ENCODE assay signal across 11 mouse cellular contexts in the genomic region with DNA sequence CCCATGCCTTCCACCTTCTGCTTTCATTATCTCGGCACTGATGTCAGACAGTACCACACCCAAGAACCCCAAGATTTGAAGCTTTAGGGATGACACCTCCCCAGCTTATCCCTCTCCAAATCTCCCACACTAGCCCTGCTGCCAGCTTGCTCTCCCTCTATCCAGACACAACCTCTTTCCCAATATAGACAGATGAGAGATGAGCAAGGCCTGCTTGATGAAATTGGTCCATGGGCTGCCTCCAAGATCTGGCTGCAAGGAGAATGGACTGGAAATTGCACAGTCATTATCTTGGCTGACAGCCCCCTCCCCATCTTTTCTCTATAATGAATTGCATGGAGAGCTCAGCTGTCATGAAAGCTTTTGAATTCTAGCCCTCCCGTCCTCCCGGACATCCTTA.
DNase-seq lines count a peak whose midpoint lies in the region; ATAC-seq lines count a peak whose summit lies in the region.
"Had no signal": no experiment of that assay in that cellular context is flagged by ENCODE, and none has a peak within 500 bp of the region (broad histone marks: within the 10 kb centered on the region; RNA-seq: fewer than 3 reads in every experiment).

No protein-coding gene starts in this region.

- H3K9ac ChIP-seq in hindbrain, embryonic 11.5 days (ENCODE audit: low read depth, low read length) = no peak overlapping the region

- no peak overlapping the region for H3K4me3 ChIP-seq in hindbrain, embryonic 11.5 days (ENCODE audit: low read depth, low read length)
- H3K4me3 ChIP-seq in hindbrain, embryonic 10.5 days = no peak overlapping the region
- no peak overlapping the region for H3K4me3 ChIP-seq in embryonic facial prominence, embryonic 10.5 days
- H3K4me3 ChIP-seq: layer of hippocampus, adult 2 months had no signal

- DNase-seq in hindbrain, embryonic 11.5 days (ENCODE audit: low spot score) = peak; percentile 11
- DNase-seq in hindbrain, embryonic 10.5 days (ENCODE audit: low spot score) = no peak
- peak; percentile 6 to 32 for DNase-seq in frontal cortex, postnatal 10 days (ENCODE audit: low spot score in 2 of 2)
- peak; percentile 4 to 10 for DNase-seq in layer of hippocampus, postnatal 36 days
- DNase-seq in right cerebral cortex, postnatal 10 days (ENCODE audit: low spot score in 2 of 2) = peak; percentile 52 to 54
- DNase-seq in embryonic facial prominence, embryonic 10.5 days (ENCODE audit: low spot score) = no peak
- DNase-seq: kidney, adult 2 months; lung, postnatal 10 days had no signal

- H3K27ac ChIP-seq in hindbrain, embryonic 11.5 days (ENCODE audit: low read depth, low read length) = no peak overlapping the region
- H3K27ac ChIP-seq in hindbrain, embryonic 10.5 days = no peak overlapping the region
- no peak overlapping the region for H3K27ac ChIP-seq in embryonic facial prominence, embryonic 10.5 days (replicated peaks)
- H3K27ac ChIP-seq: layer of hippocampus, adult 2 months had no signal

- no peaks in the 10 kb centered on the region for H3K36me3 ChIP-seq in hindbrain, embryonic 11.5 days (ENCODE audit: control insufficient read depth, insufficient read depth, low read length)
- H3K36me3 ChIP-seq in hindbrain, embryonic 10.5 days = no peaks in the 10 kb centered on the region
- H3K36me3 ChIP-seq in embryonic facial prominence, embryonic 10.5 days (replicated peaks) = no peaks in the 10 kb centered on the region

- WGBS in hindbrain, embryonic 11.5 days = 72% methylated on average over 3 of the region's 3 CpGs
- 74% methylated on average over 3 of the region's 3 CpGs for WGBS in hindbrain, embryonic 10.5 days
- 84% methylated on average over 3 of the region's 3 CpGs for WGBS in embryonic facial prominence, embryonic 10.5 days

- no peaks in the 10 kb centered on the region for H3K27me3 ChIP-seq in hindbrain, embryonic 11.5 days (ENCODE audit: control insufficient read depth, insufficient read depth, low read length)
- H3K27me3 ChIP-seq in hindbrain, embryonic 10.5 days (ENCODE audit: insufficient read depth, poor library complexity, severe bottlenecking) = no peaks in the 10 kb centered on the region
- no peaks in the 10 kb centered on the region for H3K27me3 ChIP-seq in embryonic facial prominence, embryonic 10.5 days (replicated peaks; ENCODE audit: low read depth, poor library complexity, severe bottlenecking)

- no peak for ATAC-seq in hindbrain, embryonic 11.5 days (ENCODE audit: low FRiP score)
- no peak for ATAC-seq in monocyte, adult 5-6 weeks (replicated peaks; ENCODE audit: insufficient number of reproducible peaks, low FRiP score, low TSS enrichment, poor library complexity, severe bottlenecking)
- ATAC-seq in granulocyte monocyte progenitor cell, adult 5-6 weeks (replicated peaks; ENCODE audit: poor library complexity, severe bottlenecking) = no peak

- no peaks in the 10 kb centered on the region for H3K9me3 ChIP-seq in hindbrain, embryonic 11.5 days (ENCODE audit: control insufficient read depth, low read length)
- H3K9me3 ChIP-seq in hindbrain, embryonic 10.5 days = no peaks in the 10 kb centered on the region
- no peaks in the 10 kb centered on the region for H3K9me3 ChIP-seq in embryonic facial prominence, embryonic 10.5 days

- H3K4me1 ChIP-seq in hindbrain, embryonic 11.5 days (replicated peaks; ENCODE audit: control insufficient read depth, insufficient read depth, low read length) = no peaks in the 10 kb centered on the region
- no peaks in the 10 kb centered on the region for H3K4me1 ChIP-seq in hindbrain, embryonic 10.5 days (replicated peaks)
- H3K4me1 ChIP-seq in embryonic facial prominence, embryonic 10.5 days = no peaks in the 10 kb centered on the region

- no peak overlapping the region for H3K4me2 ChIP-seq in hindbrain, embryonic 11.5 days (replicated peaks; ENCODE audit: low read depth, low read length)

Comparison
In these comparisons a context has a peak if more than half of its experiments do, and no peak if none do; other contexts are left out.
1. DNase-seq: peak in hindbrain, embryonic 11.5 days (single experiment), frontal cortex, postnatal 10 days (2 of 2), layer of hippocampus, postnatal 36 days (2 of 2) and right cerebral cortex, postnatal 10 days (2 of 2); none in hindbrain, embryonic 10.5 days (single experiment) and embryonic facial prominence, embryonic 10.5 days (single experiment).